Mouse (Mus musculus): ENCODE measurements around the gene Slc6a13.

DNA sequence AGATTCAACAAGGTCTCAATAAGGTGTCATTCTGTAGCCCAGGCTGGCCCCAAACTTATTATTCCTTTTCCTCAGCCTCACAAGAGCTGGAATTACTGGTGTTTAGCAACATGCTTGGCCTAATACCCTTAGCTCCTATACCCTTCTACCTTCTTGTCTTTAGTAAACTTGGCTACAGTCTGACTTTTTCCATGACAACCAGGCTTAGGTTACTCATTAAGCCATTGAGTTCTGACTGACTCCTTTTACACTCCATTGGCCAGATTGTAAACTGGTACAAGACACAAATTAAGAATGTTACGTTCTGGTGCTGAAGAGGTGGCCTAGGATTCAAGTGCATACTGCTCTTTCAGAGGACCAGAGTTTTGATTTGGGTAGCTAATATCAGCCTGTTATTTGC is 49.6 kb upstream of the Slc6a13 start:
- TF ChIP-seq POLR2A (IDR thresholded peaks at IDR 0.05; ENCODE audit: borderline replicate concordance, extremely low read depth, insufficient read depth, insufficient read length, poor library complexity, severe bottlenecking) (no peak), CTCF (IDR thresholded peaks at IDR 0.05; ENCODE audit: borderline replicate concordance, extremely low read depth, insufficient read depth, insufficient read length) (no peak)

All from brain, embryonic 14.5 days (tissue).